Mouse (Mus musculus) hindbrain, embryonic 16.5 days (tissue): ENCODE data around the gene Lrpap1. TPM values are rescaled to one million over a fixed set of nuclear protein-coding genes. Genes with fewer than 3 reads are reported as not detected.

Experiments used
- ATAC-seq: fragments of 200-750 bp; cut with Nextera tagmentation; 2 replicates; pipeline ENCODE4 v1.8.0; 2017; ENCODE audit warnings: moderate TSS enrichment, moderate library complexity
- H3K27ac ChIP-seq: fragments of 300-500 bp; sonication (generic); 2 replicates; pipeline ENCODE4 v1.5.1; 2014; ENCODE audit warnings: low read depth, mild to moderate bottlenecking, control low read depth, low read length, moderate library complexity
- H3K27me3 ChIP-seq: fragments of 300-500 bp; sonication (generic); replicated peaks from 2 replicates; pipeline ENCODE4 v1.6.1; 2014; ENCODE audit warnings: low read length; ENCODE audit not compliant: control insufficient read depth, insufficient read depth
- H3K36me3 ChIP-seq: fragments of 300-500 bp; sonication (generic); 2 replicates; pipeline ENCODE4 v1.6.1; 2014; ENCODE audit warnings: mild to moderate bottlenecking, low read length, moderate library complexity, mixed read lengths; ENCODE audit not compliant: control insufficient read depth, insufficient read depth
- H3K4me1 ChIP-seq: fragments of 300-500 bp; sonication (generic); 2 replicates; pipeline ENCODE4 v1.6.1; 2014; ENCODE audit warnings: low read depth, low read length; ENCODE audit not compliant: control insufficient read depth, insufficient read depth
- H3K4me2 ChIP-seq: fragments of 300-500 bp; sonication (generic); 2 replicates; pipeline ENCODE4 v1.6.1; 2014; ENCODE audit warnings: mild to moderate bottlenecking, low read length, control low read depth, moderate library complexity
- H3K4me3 ChIP-seq: fragments of 300-500 bp; sonication (generic); 2 replicates; pipeline ENCODE4 v1.5.1; 2014; ENCODE audit warnings: mild to moderate bottlenecking, low read length, control low read depth, moderate library complexity
- H3K9ac ChIP-seq: fragments of 300-500 bp; sonication (generic); 2 replicates; pipeline ENCODE4 v1.6.1; 2014; ENCODE audit warnings: low read depth, mild to moderate bottlenecking, control low read depth, low read length, moderate library complexity
- H3K9me3 ChIP-seq: fragments of 300-500 bp; sonication (generic); 2 replicates; pipeline ENCODE4 v1.6.1; 2014; ENCODE audit warnings: mild to moderate bottlenecking, low read length, moderate library complexity; ENCODE audit not compliant: control insufficient read depth
- WGBS: fragments of 180-500 bp; shearing (Covaris S2); extraction: QIAGEN DNeasy Blood & Tissue Kit; methylation state at CpG from one replicate; pipeline ENCODE4 v1.1.7; 2014; 5-methylcytosine and 5-hydroxymethylcytosine counted together
- polyA plus RNA-seq: library from polyadenylated mRNA; unstranded; fragments of >200 nt; fragmentation: Nextera tagmentation; extraction: Ambion mirVana; gene quantifications from 2 replicates; pipeline ENCODE4 v1.2.1, GENCODE M21; 2015

Lrpap1 gene
- polyA plus RNA-seq, 1 experiment from 2014 or later: 186 TPM

DNA sequence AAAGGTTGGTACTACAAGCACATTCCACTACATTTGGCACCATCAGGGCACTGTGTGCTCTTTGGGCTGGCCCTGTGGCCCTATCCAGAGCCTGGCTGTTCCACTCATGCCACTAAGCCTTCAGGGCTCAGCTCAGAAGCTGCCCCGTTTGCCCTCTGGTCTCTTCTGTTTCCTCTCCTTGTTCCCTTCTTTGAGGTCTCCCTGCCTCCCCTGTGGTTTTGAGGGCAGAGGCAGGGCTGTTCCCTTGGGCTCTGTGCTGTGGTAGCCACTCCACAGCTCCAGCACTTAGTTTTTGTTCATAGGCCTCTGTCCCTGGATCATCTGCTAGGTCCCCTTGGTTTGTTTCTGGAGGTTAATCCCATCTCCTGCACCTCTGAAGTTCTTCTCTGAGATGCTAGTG lies 37.3 kb upstream of the Lrpap1 start:
- ATAC-seq: no peak
- WGBS: 63% methylated on average over 1 of the region's 1 CpGs
- Histone ChIP-seq H3K9me3 (no peaks in the 10 kb centered on the region), H3K27ac (no peak overlapping the region), H3K27me3 (no peaks in the 10 kb centered on the region), H3K4me2 (no peak overlapping the region), H3K9ac (no peak overlapping the region), H3K4me3 (no peak overlapping the region), H3K4me1 (peaks cover 25% of the 10 kb centered on the region), H3K36me3 (no peaks in the 10 kb centered on the region)

DNA sequence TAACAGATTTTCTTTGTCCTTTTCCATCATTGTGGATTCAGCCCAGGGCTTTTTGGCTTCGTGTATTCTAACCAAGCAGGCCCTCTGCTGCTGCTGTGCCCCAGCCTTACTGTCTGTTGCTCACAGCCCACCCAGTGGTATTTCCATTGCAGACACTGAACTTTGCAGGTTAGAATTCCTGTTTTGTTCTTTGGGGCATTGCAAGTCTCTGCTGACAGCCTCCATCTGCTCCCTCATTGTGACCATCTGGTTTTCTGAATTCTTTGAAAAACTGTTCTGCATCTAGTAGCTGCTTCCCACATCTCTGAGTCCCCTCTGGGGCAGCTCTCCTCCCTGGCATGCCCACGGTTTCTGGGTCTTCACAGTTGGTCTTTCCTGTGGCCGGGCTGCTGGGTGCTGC lies 35.8 kb upstream of the Lrpap1 start:
- Histone ChIP-seq H3K9me3 (no peaks in the 10 kb centered on the region), H3K4me1 (peaks cover 17% of the 10 kb centered on the region), H3K4me3 (no peak overlapping the region), H3K9ac (no peak overlapping the region), H3K4me2 (no peak overlapping the region), H3K36me3 (no peaks in the 10 kb centered on the region), H3K27ac (no peak overlapping the region; the same call in 1 of the 2 replicates), H3K27me3 (no peaks in the 10 kb centered on the region)
- no peak for ATAC-seq
- 22% methylated on average over 3 of the region's 3 CpGs for WGBS

DNA sequence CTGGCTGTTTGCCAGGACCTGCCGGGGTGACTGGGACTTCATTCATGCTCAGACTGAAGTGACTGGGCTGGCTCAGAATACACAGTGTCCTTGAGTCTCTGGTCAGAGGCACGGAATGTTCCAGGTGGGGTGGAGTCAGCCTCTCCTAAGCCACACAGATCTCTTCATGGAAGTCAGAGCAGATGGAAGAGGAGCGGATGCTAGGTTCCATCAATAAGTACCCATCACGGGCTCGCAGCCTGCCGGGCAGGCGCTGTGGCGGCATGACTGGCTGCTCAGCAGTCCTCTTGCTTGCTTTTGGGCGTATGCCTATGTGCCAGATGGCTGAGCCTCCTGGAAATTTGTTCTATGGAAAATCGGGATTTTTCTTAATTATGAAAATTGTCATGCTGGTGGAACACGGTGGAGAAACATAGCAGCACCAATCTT lies 32.6 kb upstream of the Lrpap1 start:
- 52% methylated on average over 11 of the region's 11 CpGs for WGBS
- no peaks in the 10 kb centered on the region for H3K27me3 ChIP-seq
- H3K9me3 ChIP-seq: no peaks in the 10 kb centered on the region
- H3K27ac ChIP-seq: peak overlapping the region; percentile 55
- no peak overlapping the region for H3K4me3 ChIP-seq
- H3K36me3 ChIP-seq: no peaks in the 10 kb centered on the region
- H3K4me1 ChIP-seq: peaks cover 11% of the 10 kb centered on the region
- ATAC-seq: peak; percentile 77
- no peak overlapping the region for H3K9ac ChIP-seq
- no peak overlapping the region for H3K4me2 ChIP-seq

DNA sequence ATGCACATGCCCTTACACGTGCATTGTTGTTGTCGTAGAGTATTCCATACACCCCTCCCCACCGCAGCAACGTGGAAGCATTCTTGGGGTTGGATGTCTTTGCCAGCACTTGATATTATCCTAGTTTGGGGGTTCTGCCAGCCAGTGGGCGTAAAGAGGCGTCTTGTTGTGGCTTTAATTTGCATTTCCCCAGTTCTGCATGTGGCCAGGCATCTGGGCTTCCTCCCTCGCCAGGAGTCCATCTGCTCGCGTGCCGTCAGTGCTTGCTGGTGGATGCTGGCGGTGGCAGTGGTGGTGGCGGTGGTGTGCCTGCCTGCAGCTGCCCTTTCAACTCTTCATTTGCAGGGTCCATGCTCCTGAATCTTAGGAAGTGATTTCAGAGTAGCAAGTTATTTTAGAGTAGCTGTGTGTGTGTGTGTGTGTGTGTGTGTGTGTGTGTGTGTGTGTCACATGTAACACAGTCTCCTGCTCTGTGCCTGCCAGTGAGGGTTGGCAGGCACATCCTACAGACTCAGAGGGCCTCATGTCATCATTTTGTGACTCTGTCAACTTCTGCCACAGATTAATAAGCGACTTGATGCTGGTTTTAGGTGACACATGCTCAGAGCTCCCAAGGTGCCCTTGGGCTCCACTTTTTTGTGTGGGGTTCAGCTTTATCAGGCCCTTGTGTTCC lies 32.1 kb upstream of the Lrpap1 start:
- H3K4me2 ChIP-seq: no peak overlapping the region
- ATAC-seq: peak; percentile 56
- no peaks in the 10 kb centered on the region for H3K9me3 ChIP-seq
- no peak overlapping the region for H3K4me3 ChIP-seq
- no peak overlapping the region for H3K9ac ChIP-seq
- peaks cover 11% of the 10 kb centered on the region for H3K4me1 ChIP-seq
- no peaks in the 10 kb centered on the region for H3K27me3 ChIP-seq
- WGBS: 48% methylated on average over 13 of the region's 13 CpGs
- peak overlapping the region; percentile 55; the same call in 1 of the 2 replicates for H3K27ac ChIP-seq
- no peaks in the 10 kb centered on the region for H3K36me3 ChIP-seq

DNA sequence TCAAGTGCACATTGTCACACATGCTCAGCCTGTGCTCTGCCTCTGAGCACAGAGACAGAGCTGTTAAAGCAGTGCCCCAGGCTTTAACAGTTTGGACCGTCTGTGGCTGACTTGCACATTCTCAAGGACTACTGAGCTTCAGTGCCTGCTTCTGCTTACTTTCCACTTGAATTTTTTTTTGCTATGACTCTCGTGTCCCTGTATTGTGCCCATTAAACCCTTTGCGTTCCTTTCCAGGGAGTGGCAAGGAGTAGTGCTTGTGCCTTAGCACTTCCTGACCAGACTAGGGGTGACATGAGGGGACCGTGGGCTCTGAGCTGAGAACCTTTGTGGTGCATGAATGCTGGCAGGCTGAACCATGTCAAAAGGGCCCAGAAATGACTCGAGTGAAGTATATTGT lies 30.3 kb upstream of the Lrpap1 start:
- no peak overlapping the region for H3K4me2 ChIP-seq
- no peaks in the 10 kb centered on the region for H3K36me3 ChIP-seq
- H3K27me3 ChIP-seq: no peaks in the 10 kb centered on the region
- no peaks in the 10 kb centered on the region for H3K9me3 ChIP-seq
- H3K27ac ChIP-seq: no peak overlapping the region
- no peak overlapping the region for H3K4me3 ChIP-seq
- H3K9ac ChIP-seq: no peak overlapping the region
- peaks cover 8% of the 10 kb centered on the region; the same call in 1 of the 2 replicates for H3K4me1 ChIP-seq
- 84% methylated on average over 5 of the region's 5 CpGs for WGBS
- ATAC-seq: no peak

DNA sequence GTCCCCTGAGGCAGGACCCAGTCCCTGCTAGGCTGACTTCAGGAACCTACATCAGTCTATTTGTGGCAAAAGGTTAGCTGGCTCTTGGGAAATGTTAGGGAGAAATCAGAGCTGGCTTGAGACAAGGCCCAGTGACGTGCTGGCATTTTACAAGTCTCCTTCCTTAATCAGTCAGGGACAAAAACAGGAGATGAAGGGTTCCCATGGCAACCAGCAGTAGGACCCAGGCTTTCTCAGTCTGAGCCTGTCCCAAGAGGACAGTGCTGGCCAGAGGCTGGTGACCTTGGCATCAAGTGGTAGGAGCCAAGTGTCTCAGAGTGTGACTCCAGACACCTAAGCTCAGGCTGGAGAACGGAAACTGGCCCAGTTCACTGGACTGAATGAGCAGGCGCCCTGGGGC lies 28.7 kb upstream of the Lrpap1 start:
- 68% methylated on average over 3 of the region's 3 CpGs for WGBS
- no peaks in the 10 kb centered on the region for H3K27me3 ChIP-seq
- H3K4me3 ChIP-seq: no peak overlapping the region
- peaks cover 8% of the 10 kb centered on the region; the same call in 1 of the 2 replicates for H3K4me1 ChIP-seq
- H3K27ac ChIP-seq: no peak overlapping the region
- no peak for ATAC-seq
- H3K4me2 ChIP-seq: no peak overlapping the region
- no peak overlapping the region for H3K9ac ChIP-seq
- no peaks in the 10 kb centered on the region for H3K36me3 ChIP-seq
- no peaks in the 10 kb centered on the region for H3K9me3 ChIP-seq

DNA sequence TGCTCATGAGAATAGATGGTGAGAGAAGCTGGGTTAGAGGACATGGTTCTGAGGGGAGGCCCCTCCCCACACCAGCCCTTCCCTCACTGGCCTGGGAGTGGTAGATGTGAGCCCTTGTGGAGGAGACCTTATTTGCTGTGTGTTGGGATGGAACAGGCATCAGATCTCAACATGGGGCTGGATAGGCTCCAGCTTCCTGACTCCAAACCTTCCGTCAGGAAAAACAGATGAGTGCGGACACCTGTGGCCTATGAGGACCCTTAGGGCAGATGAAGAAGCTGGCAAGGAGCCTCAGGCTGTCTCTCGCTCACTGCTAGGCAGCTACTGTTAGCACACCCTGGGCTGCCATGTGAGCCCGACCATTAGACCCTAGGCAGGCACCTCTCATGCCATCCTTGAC lies 27.9 kb upstream of the Lrpap1 start:
- Histone ChIP-seq H3K27me3 (no peaks in the 10 kb centered on the region), H3K36me3 (no peaks in the 10 kb centered on the region), H3K27ac (no peak overlapping the region), H3K4me3 (no peak overlapping the region), H3K9me3 (no peaks in the 10 kb centered on the region), H3K4me1 (peaks cover 5% of the 10 kb centered on the region; the same call in 1 of the 2 replicates), H3K9ac (no peak overlapping the region), H3K4me2 (no peak overlapping the region)
- no peak for ATAC-seq
- 75% methylated on average over 4 of the region's 4 CpGs for WGBS

DNA sequence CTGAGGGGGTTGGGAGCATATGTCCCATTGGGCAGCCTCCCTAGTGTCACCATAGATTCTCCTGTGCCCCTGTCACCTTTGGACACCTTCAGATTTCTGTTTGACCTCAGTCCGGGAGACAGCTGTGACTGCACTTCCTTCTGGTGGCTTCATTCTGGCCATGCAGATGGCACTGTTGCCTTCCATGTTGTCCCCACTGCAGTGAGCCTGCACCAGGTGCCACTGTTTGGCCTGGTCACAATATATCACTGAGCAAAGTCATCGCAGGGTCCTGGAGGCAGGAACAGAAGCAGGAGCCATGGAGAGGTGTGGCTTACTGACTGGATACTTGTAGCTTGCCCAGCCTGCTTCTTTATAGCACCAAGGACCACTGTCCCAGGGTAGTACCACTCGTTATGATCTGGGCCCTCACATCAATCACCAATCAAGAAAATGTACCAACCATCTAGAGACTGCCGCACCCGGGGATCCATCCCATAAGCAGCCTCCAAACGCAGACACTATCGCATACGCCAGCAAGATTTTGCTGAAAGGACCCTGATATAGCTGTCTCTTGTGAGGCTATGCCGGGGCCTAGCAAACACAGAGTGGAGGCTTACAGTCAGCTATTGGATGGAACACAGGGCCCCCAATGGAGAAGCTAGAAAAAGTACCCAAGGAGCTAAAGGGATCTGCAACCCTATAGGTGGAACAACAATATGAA lies 26.9 kb upstream of the Lrpap1 start:
- WGBS: 93% methylated on average over 9 of the region's 9 CpGs
- H3K4me2 ChIP-seq: no peak overlapping the region
- H3K27ac ChIP-seq: no peak overlapping the region
- H3K9ac ChIP-seq: no peak overlapping the region
- H3K4me3 ChIP-seq: no peak overlapping the region
- H3K36me3 ChIP-seq: no peaks in the 10 kb centered on the region
- H3K9me3 ChIP-seq: no peaks in the 10 kb centered on the region
- H3K4me1 ChIP-seq: no peaks in the 10 kb centered on the region; the same call in 1 of the 2 replicates
- H3K27me3 ChIP-seq: no peaks in the 10 kb centered on the region
- no peak for ATAC-seq

DNA sequence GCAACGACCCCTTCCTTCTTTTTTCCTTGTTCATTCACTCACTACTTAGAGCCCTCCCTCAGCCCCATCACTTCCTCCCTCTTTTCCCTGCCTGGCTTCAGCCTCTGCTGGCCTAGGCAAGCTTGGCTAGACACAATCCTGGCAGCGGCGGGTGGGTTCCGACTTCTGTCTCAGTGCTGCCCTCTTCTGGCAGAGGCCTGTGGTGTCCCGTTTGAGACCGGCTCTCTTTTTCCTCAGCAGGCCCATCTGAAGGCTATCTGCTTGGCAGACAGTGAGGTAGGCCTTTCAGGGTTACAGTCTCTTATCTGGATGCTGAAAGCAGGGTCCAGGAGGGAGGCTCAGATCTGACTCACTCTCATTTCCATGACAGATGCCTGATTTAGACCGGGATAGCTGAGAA lies 26.2 kb upstream of the Lrpap1 start:
- Histone ChIP-seq H3K4me2 (no peak overlapping the region), H3K4me1 (no peaks in the 10 kb centered on the region; the same call in 1 of the 2 replicates), H3K9me3 (no peaks in the 10 kb centered on the region), H3K9ac (no peak overlapping the region), H3K4me3 (no peak overlapping the region), H3K36me3 (no peaks in the 10 kb centered on the region), H3K27ac (no peak overlapping the region), H3K27me3 (no peaks in the 10 kb centered on the region)
- peak; percentile 41; the same call in 1 of the 2 replicates for ATAC-seq
- 6% methylated on average over 7 of the region's 7 CpGs for WGBS
